Mouse (Mus musculus) hindbrain, embryonic 16.5 days (tissue): ENCODE data around the gene Slc39a1. TPM values are rescaled to one million over a fixed set of nuclear protein-coding genes. Genes with fewer than 3 reads are reported as not detected.

Source experiments
- ATAC-seq: fragments of 200-750 bp; cut with Nextera tagmentation; 2 replicates; pipeline ENCODE4 v1.8.0; 2017; ENCODE audit warnings: moderate TSS enrichment, moderate library complexity
- H3K27ac ChIP-seq: fragments of 300-500 bp; sonication (generic); 2 replicates; pipeline ENCODE4 v1.5.1; 2014; ENCODE audit warnings: low read depth, mild to moderate bottlenecking, control low read depth, low read length, moderate library complexity
- H3K27me3 ChIP-seq: fragments of 300-500 bp; sonication (generic); replicated peaks from 2 replicates; pipeline ENCODE4 v1.6.1; 2014; ENCODE audit warnings: low read length; ENCODE audit not compliant: control insufficient read depth, insufficient read depth
- H3K36me3 ChIP-seq: fragments of 300-500 bp; sonication (generic); 2 replicates; pipeline ENCODE4 v1.6.1; 2014; ENCODE audit warnings: mild to moderate bottlenecking, low read length, moderate library complexity, mixed read lengths; ENCODE audit not compliant: control insufficient read depth, insufficient read depth
- H3K4me1 ChIP-seq: fragments of 300-500 bp; sonication (generic); 2 replicates; pipeline ENCODE4 v1.6.1; 2014; ENCODE audit warnings: low read depth, low read length; ENCODE audit not compliant: control insufficient read depth, insufficient read depth
- H3K4me2 ChIP-seq: fragments of 300-500 bp; sonication (generic); 2 replicates; pipeline ENCODE4 v1.6.1; 2014; ENCODE audit warnings: mild to moderate bottlenecking, low read length, control low read depth, moderate library complexity
- H3K4me3 ChIP-seq: fragments of 300-500 bp; sonication (generic); 2 replicates; pipeline ENCODE4 v1.5.1; 2014; ENCODE audit warnings: mild to moderate bottlenecking, low read length, control low read depth, moderate library complexity
- H3K9ac ChIP-seq: fragments of 300-500 bp; sonication (generic); 2 replicates; pipeline ENCODE4 v1.6.1; 2014; ENCODE audit warnings: low read depth, mild to moderate bottlenecking, control low read depth, low read length, moderate library complexity
- H3K9me3 ChIP-seq: fragments of 300-500 bp; sonication (generic); 2 replicates; pipeline ENCODE4 v1.6.1; 2014; ENCODE audit warnings: mild to moderate bottlenecking, low read length, moderate library complexity; ENCODE audit not compliant: control insufficient read depth
- WGBS: fragments of 180-500 bp; shearing (Covaris S2); extraction: QIAGEN DNeasy Blood & Tissue Kit; methylation state at CpG from one replicate; pipeline ENCODE4 v1.1.7; 2014; 5-methylcytosine and 5-hydroxymethylcytosine counted together
- polyA plus RNA-seq: library from polyadenylated mRNA; unstranded; fragments of >200 nt; fragmentation: Nextera tagmentation; extraction: Ambion mirVana; gene quantifications from 2 replicates; pipeline ENCODE4 v1.2.1, GENCODE M21; 2015

Slc39a1 gene
- polyA plus RNA-seq = 40.3 and 54.2 TPM in 2 replicates

- peak within 1 kb of the TSS; percentile 96 for H3K4me2 ChIP-seq
- 0 out of 2 replicates have a peak, but pooled peaks cover 2% of the 10 kb centered on the region for H3K36me3 ChIP-seq
- H3K27me3 ChIP-seq = no peaks in the 10 kb centered on the region
- H3K9me3 ChIP-seq = no peaks in the 10 kb centered on the region
- WGBS = under 1% methylated on average over 44 of the region's 44 CpGs
- H3K4me1 ChIP-seq = peaks cover 14% of the 10 kb centered on the region
- H3K9ac ChIP-seq = peak within 1 kb of the TSS; percentile 73
- peak within 1 kb of the TSS; percentile 62 for H3K4me3 ChIP-seq
- ATAC-seq = peak; percentile 96
- H3K27ac ChIP-seq = peak within 1 kb of the TSS; percentile 83
Observed at GRCm38 (mm10) chr3:90247960-90248745, at the start of gene Slc39a1. Slc39a1 (plus strand) TSS chr3:90248172.

GRCm38 (mm10) chr3:90202884-90203283 is 45.1 kb upstream of the Slc39a1 start:
- no peaks in the 10 kb centered on the region for H3K27me3 ChIP-seq
- no peaks in the 10 kb centered on the region for H3K9me3 ChIP-seq
- H3K9ac ChIP-seq = no peak overlapping the region
- 52% methylated on average over 1 of the region's 1 CpGs for WGBS
- no peak for ATAC-seq
- H3K27ac ChIP-seq = no peak overlapping the region
- H3K36me3 ChIP-seq = peaks cover 2% of the 10 kb centered on the region; the same call in 1 of the 2 replicates
- H3K4me3 ChIP-seq = no peak overlapping the region
- H3K4me1 ChIP-seq = no peaks in the 10 kb centered on the region
- H3K4me2 ChIP-seq = no peak overlapping the region

- 74% methylated on average over 5 of the region's 5 CpGs for WGBS
- H3K4me3 ChIP-seq = no peak overlapping the region
- H3K4me1 ChIP-seq = no peaks in the 10 kb centered on the region
- no peak overlapping the region for H3K4me2 ChIP-seq
- peaks cover 10% of the 10 kb centered on the region for H3K36me3 ChIP-seq
- H3K9ac ChIP-seq = no peak overlapping the region
- no peaks in the 10 kb centered on the region for H3K27me3 ChIP-seq
- no peak for ATAC-seq
- no peaks in the 10 kb centered on the region for H3K9me3 ChIP-seq
- no peak overlapping the region for H3K27ac ChIP-seq
Observed at GRCm38 (mm10) chr3:90203619-90204018, 44.4 kb upstream of the Slc39a1 start.

GRCm38 (mm10) chr3:90204582-90204981 is 43.4 kb upstream of the Slc39a1 start:
- no peak overlapping the region for H3K9ac ChIP-seq

GRCm38 (mm10) chr3:90208662-90209061 is 39.3 kb upstream of the Slc39a1 start:
- WGBS = 83% methylated on average over 2 of the region's 2 CpGs
- Histone ChIP-seq H3K4me3 (no peak overlapping the region), H3K27me3 (no peaks in the 10 kb centered on the region), H3K9ac (no peak overlapping the region), H3K36me3 (peaks cover 27% of the 10 kb centered on the region), H3K27ac (no peak overlapping the region), H3K4me1 (peaks cover 19% of the 10 kb centered on the region), H3K9me3 (no peaks in the 10 kb centered on the region), H3K4me2 (no peak overlapping the region)
- ATAC-seq = no peak

More at GRCm38 (mm10) chr3:90204582-90204981, 43.4 kb upstream of the Slc39a1 start:
- Histone ChIP-seq H3K4me2 (no peak overlapping the region), H3K4me1 (no peaks in the 10 kb centered on the region), H3K27me3 (no peaks in the 10 kb centered on the region), H3K9me3 (no peaks in the 10 kb centered on the region), H3K4me3 (no peak overlapping the region), H3K27ac (no peak overlapping the region), H3K36me3 (peaks cover 14% of the 10 kb centered on the region)
- WGBS = 99% methylated on average over 2 of the region's 2 CpGs
- ATAC-seq = no peak

GRCm38 (mm10) chr3:90209908-90210566 is 37.9 kb upstream of the Slc39a1 start:
- H3K36me3 ChIP-seq = peaks cover 27% of the 10 kb centered on the region
- ATAC-seq = no peak
- H3K9ac ChIP-seq = no peak overlapping the region
- H3K4me2 ChIP-seq = no peak overlapping the region
- 98% methylated on average over 5 of the region's 5 CpGs for WGBS
- no peaks in the 10 kb centered on the region for H3K27me3 ChIP-seq
- peaks cover 23% of the 10 kb centered on the region for H3K4me1 ChIP-seq
- no peak overlapping the region for H3K27ac ChIP-seq
- H3K9me3 ChIP-seq = no peaks in the 10 kb centered on the region
- H3K4me3 ChIP-seq = no peak overlapping the region

GRCm38 (mm10) chr3:90211475-90212398 is 36.2 kb upstream of the Slc39a1 start:
- H3K4me3 ChIP-seq = no peak overlapping the region
- peaks cover 27% of the 10 kb centered on the region for H3K36me3 ChIP-seq
- no peaks in the 10 kb centered on the region for H3K27me3 ChIP-seq
- no peak overlapping the region for H3K27ac ChIP-seq
- H3K4me2 ChIP-seq = peak overlapping the region; percentile 97
- WGBS = 81% methylated on average over 13 of the region's 13 CpGs
- peaks cover 23% of the 10 kb centered on the region for H3K4me1 ChIP-seq
- H3K9me3 ChIP-seq = no peaks in the 10 kb centered on the region
- ATAC-seq = no peak
- no peak overlapping the region for H3K9ac ChIP-seq

DNA sequence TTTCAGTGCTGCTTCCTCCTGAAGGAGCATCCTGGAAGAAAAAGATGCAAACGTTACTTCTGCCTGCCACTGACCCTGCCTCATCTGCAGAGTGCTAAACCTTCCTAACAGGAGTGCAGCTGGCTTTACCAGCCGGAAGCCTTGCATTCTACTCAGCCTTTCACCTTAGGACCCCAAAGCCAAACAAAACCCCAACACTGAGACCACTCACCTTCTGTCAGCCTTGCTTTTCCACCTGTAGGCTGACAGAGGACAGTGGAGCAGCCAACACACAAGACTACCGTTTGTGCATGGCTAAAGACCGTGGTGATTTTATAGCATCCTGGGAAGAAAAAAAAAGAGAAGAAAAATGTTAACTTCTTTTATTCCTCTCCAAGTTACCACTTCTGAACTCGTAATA is 35.2 kb upstream of the Slc39a1 start:
- no peak for ATAC-seq
- Histone ChIP-seq H3K27me3 (no peaks in the 10 kb centered on the region), H3K9me3 (no peaks in the 10 kb centered on the region), H3K36me3 (peaks cover 26% of the 10 kb centered on the region), H3K4me1 (peaks cover 23% of the 10 kb centered on the region), H3K9ac (peak overlapping the region; percentile 85), H3K4me2 (peak overlapping the region; percentile 97), H3K27ac (no peak overlapping the region), H3K4me3 (peak overlapping the region; percentile 80)
- 17% methylated on average over 5 of the region's 5 CpGs for WGBS
